Mouse (Mus musculus) small intestine, adult 2 months (tissue): ENCODE data around the gene Cmip.

ENCODE experiments used
- CTCF ChIP-seq: fragments of 200-500 bp; IDR thresholded peaks from 2 replicates; pipeline ENCODE4 v1.5.1; 2012; ENCODE audit warnings: low read depth, mild to moderate bottlenecking, control low read depth, inconsistent platforms, low read length, moderate library complexity, mixed read lengths; ENCODE audit not compliant: insufficient replicate concordance, insufficient read length; ENCODE audit errors: extremely low read depth
- POLR2A ChIP-seq: fragments of 200-500 bp; IDR thresholded peaks from 2 replicates; pipeline ENCODE4 v1.6.1; 2012; ENCODE audit warnings: low read depth, mild to moderate bottlenecking, control low read depth, inconsistent platforms, low read length, moderate library complexity

- TF ChIP-seq CTCF (no peak), POLR2A (no peak)
Observed at GRCm38 (mm10) chr8:117368781-117369180, 111.9 kb downstream of the Cmip start.
